Mouse (Mus musculus): Measurements from ENCODE around the gene Zfp445. TPM values are rescaled to one million over a fixed set of nuclear protein-coding genes. Genes with fewer than 3 reads are reported as not detected.
A peak's percentile ranks its signal among the peaks of the same experiment; 100 is the strongest.
"Not testable (repeated sequence)": the region's sequence is repeated elsewhere in the genome, so short reads cannot be mapped to it uniquely, and the experiment has no call there.

Zfp445 gene
- polyA plus RNA-seq, 1 experiment from 2014 or later = 121 TPM

- no peak overlapping the region for H3K4me2 ChIP-seq
- no peaks in the 10 kb centered on the region for H3K27me3 ChIP-seq
- H3K9ac ChIP-seq = no peak overlapping the region
- H3K4me3 ChIP-seq (replicated peaks) = no peak overlapping the region
- peaks cover 16% of the 10 kb centered on the region; the same call in 1 of the 2 replicates for H3K9me3 ChIP-seq
- WGBS = 95% methylated on average over 3 of the region's 3 CpGs
- no peaks in the 10 kb centered on the region for H3K4me1 ChIP-seq
- H3K27ac ChIP-seq = no peak overlapping the region
- peaks cover 94% of the 10 kb centered on the region for H3K36me3 ChIP-seq (replicated peaks)
- ATAC-seq (ENCODE audit: low FRiP score) = no peak
Measured at GRCm38 (mm10) chr9:122856716-122857115, 9.1 kb downstream of the Zfp445 start.

- no peaks in the 10 kb centered on the region for H3K4me1 ChIP-seq
- H3K27me3 ChIP-seq = no peaks in the 10 kb centered on the region
- no peak overlapping the region for H3K4me3 ChIP-seq (replicated peaks)
- peaks cover 94% of the 10 kb centered on the region for H3K36me3 ChIP-seq (replicated peaks)
- no peak overlapping the region for H3K9ac ChIP-seq
- peaks cover 12% of the 10 kb centered on the region; the same call in 1 of the 2 replicates for H3K9me3 ChIP-seq
- H3K4me2 ChIP-seq = no peak overlapping the region
- H3K27ac ChIP-seq = no peak overlapping the region
- WGBS = 93% methylated on average over 4 of the region's 4 CpGs
- no peak for ATAC-seq (ENCODE audit: low FRiP score)
Measured at GRCm38 (mm10) chr9:122855617-122856016, 10.2 kb downstream of the Zfp445 start.

GRCm38 (mm10) chr9:122855141-122855540, 10.7 kb downstream of the Zfp445 start:
- not testable (repeated sequence) for H3K4me1 ChIP-seq; H3K27me3 ChIP-seq; H3K4me3 ChIP-seq (replicated peaks); H3K9me3 ChIP-seq; H3K27ac ChIP-seq; ATAC-seq (ENCODE audit: low FRiP score); H3K9ac ChIP-seq; H3K4me2 ChIP-seq
- H3K36me3 ChIP-seq (replicated peaks) = peaks cover 94% of the 10 kb centered on the region
- 94% methylated on average over 2 of the region's 7 CpGs for WGBS

- H3K36me3 ChIP-seq (replicated peaks) = peaks cover 94% of the 10 kb centered on the region
Measured at GRCm38 (mm10) chr9:122854526-122854925, 11.3 kb downstream of the Zfp445 start.

GRCm38 (mm10) chr9:122847811-122848311, 17.9 kb downstream of the Zfp445 start:
- not testable (repeated sequence) for H3K27me3 ChIP-seq; H3K9ac ChIP-seq; H3K4me3 ChIP-seq (replicated peaks); H3K27ac ChIP-seq; ATAC-seq (ENCODE audit: low FRiP score); H3K4me1 ChIP-seq; H3K9me3 ChIP-seq; H3K4me2 ChIP-seq
- H3K36me3 ChIP-seq (replicated peaks) = peaks cover 45% of the 10 kb centered on the region
- WGBS = 94% methylated on average over 7 of the region's 8 CpGs

More at GRCm38 (mm10) chr9:122854526-122854925, 11.3 kb downstream of the Zfp445 start:
- WGBS = 92% methylated on average over 7 of the region's 7 CpGs
- no peak overlapping the region for H3K27ac ChIP-seq
- no peaks in the 10 kb centered on the region for H3K27me3 ChIP-seq
- peaks cover 2% of the 10 kb centered on the region; the same call in 1 of the 2 replicates for H3K9me3 ChIP-seq
- H3K9ac ChIP-seq = no peak overlapping the region
- H3K4me3 ChIP-seq (replicated peaks) = no peak overlapping the region
- no peaks in the 10 kb centered on the region for H3K4me1 ChIP-seq
- no peak for ATAC-seq (ENCODE audit: low FRiP score)
- no peak overlapping the region for H3K4me2 ChIP-seq

- H3K27me3 ChIP-seq = no peaks in the 10 kb centered on the region
- no peak overlapping the region for H3K9ac ChIP-seq
- no peak overlapping the region for H3K4me2 ChIP-seq
- peaks cover 28% of the 10 kb centered on the region for H3K36me3 ChIP-seq (replicated peaks)
- no peak for ATAC-seq (ENCODE audit: low FRiP score)
- no peaks in the 10 kb centered on the region for H3K4me1 ChIP-seq
- no peak overlapping the region for H3K27ac ChIP-seq
- H3K9me3 ChIP-seq = no peaks in the 10 kb centered on the region
- no peak overlapping the region for H3K4me3 ChIP-seq (replicated peaks)
Measured at GRCm38 (mm10) chr9:122846156-122846555, 19.6 kb downstream of the Zfp445 start.

GRCm38 (mm10) chr9:122845621-122846020, 20.2 kb downstream of the Zfp445 start:
- H3K27ac ChIP-seq = no peak overlapping the region
- H3K4me3 ChIP-seq (replicated peaks) = no peak overlapping the region
- 89% methylated on average over 3 of the region's 3 CpGs for WGBS
- H3K9me3 ChIP-seq = no peaks in the 10 kb centered on the region
- H3K9ac ChIP-seq = no peak overlapping the region
- ATAC-seq (ENCODE audit: low FRiP score) = no peak
- H3K36me3 ChIP-seq (replicated peaks) = peaks cover 23% of the 10 kb centered on the region
- H3K4me2 ChIP-seq = no peak overlapping the region
- no peaks in the 10 kb centered on the region for H3K4me1 ChIP-seq
- H3K27me3 ChIP-seq = no peaks in the 10 kb centered on the region

- Histone ChIP-seq H3K4me2 (no peak within 1 kb of the TSS), H3K27ac (no peak within 1 kb of the TSS), H3K4me3 (replicated peaks) (no peak within 1 kb of the TSS), H3K27me3 (no peaks in the 10 kb centered on the region), H3K4me1 (no peaks in the 10 kb centered on the region), H3K9ac (no peak within 1 kb of the TSS), H3K36me3 (replicated peaks) (peaks cover 6% of the 10 kb centered on the region; the same call in 1 of the 2 replicates), H3K9me3 (no peaks in the 10 kb centered on the region)
- 86% methylated on average over 3 of the region's 3 CpGs for WGBS
- ATAC-seq (ENCODE audit: low FRiP score) = no peak
Measured at GRCm38 (mm10) chr9:122843760-122844159, 22.0 kb downstream of the Zfp445 start, which contains the start of gene Gm35549. Gm35549 (minus strand) TSS chr9:122844035.

GRCm38 (mm10) chr9:122837680-122838079, 28.1 kb downstream of the Zfp445 start:
- 0 out of 2 replicates have a peak overlapping the region, but pooled peaks have one; percentile 6 for H3K4me2 ChIP-seq
- H3K9me3 ChIP-seq = no peaks in the 10 kb centered on the region
- no peak overlapping the region; the same call in 1 of the 2 replicates for H3K9ac ChIP-seq
- H3K4me3 ChIP-seq (replicated peaks) = no peak overlapping the region
- H3K27me3 ChIP-seq = no peaks in the 10 kb centered on the region
- H3K36me3 ChIP-seq (replicated peaks) = 0 out of 2 replicates have a peak, but pooled peaks cover 6% of the 10 kb centered on the region
- H3K4me1 ChIP-seq = peaks cover 17% of the 10 kb centered on the region; the same call in 1 of the 2 replicates
- no peak overlapping the region for H3K27ac ChIP-seq
- 27% methylated on average over 16 of the region's 16 CpGs for WGBS
- ATAC-seq (ENCODE audit: low FRiP score) = no peak

GRCm38 (mm10) chr9:122837216-122837615, 28.6 kb downstream of the Zfp445 start:
- H3K4me3 ChIP-seq (replicated peaks) = no peak overlapping the region
- H3K9me3 ChIP-seq = no peaks in the 10 kb centered on the region
- ATAC-seq (ENCODE audit: low FRiP score) = no peak; the same call in 1 of the 2 replicates
- no peaks in the 10 kb centered on the region for H3K27me3 ChIP-seq
- H3K36me3 ChIP-seq (replicated peaks) = 0 out of 2 replicates have a peak, but pooled peaks cover 6% of the 10 kb centered on the region
- peak overlapping the region; percentile 72 for H3K27ac ChIP-seq
- H3K9ac ChIP-seq = no peak overlapping the region
- H3K4me1 ChIP-seq = peaks cover 17% of the 10 kb centered on the region; the same call in 1 of the 2 replicates
- WGBS = 86% methylated on average over 4 of the region's 4 CpGs
- no peak overlapping the region for H3K4me2 ChIP-seq

- Histone ChIP-seq H3K27ac (peak overlapping the region; percentile 72), H3K4me3 (replicated peaks) (no peak overlapping the region), H3K4me2 (no peak overlapping the region), H3K36me3 (replicated peaks) (0 out of 2 replicates have a peak, but pooled peaks cover 6% of the 10 kb centered on the region), H3K27me3 (no peaks in the 10 kb centered on the region), H3K9ac (no peak overlapping the region), H3K9me3 (no peaks in the 10 kb centered on the region), H3K4me1 (peaks cover 17% of the 10 kb centered on the region; the same call in 1 of the 2 replicates)
- 51% methylated on average over 6 of the region's 6 CpGs for WGBS
- ATAC-seq (ENCODE audit: low FRiP score) = peak; percentile 79; the same call in 1 of the 2 replicates
Measured at GRCm38 (mm10) chr9:122836790-122837189, 29.0 kb downstream of the Zfp445 start.

GRCm38 (mm10) chr9:122836126-122836525, 29.7 kb downstream of the Zfp445 start:
- no peak for ATAC-seq (ENCODE audit: low FRiP score)
- Histone ChIP-seq H3K27ac (peak overlapping the region; percentile 72), H3K4me1 (peaks cover 17% of the 10 kb centered on the region; the same call in 1 of the 2 replicates), H3K4me3 (replicated peaks) (no peak overlapping the region), H3K27me3 (no peaks in the 10 kb centered on the region), H3K9ac (no peak overlapping the region), H3K9me3 (no peaks in the 10 kb centered on the region), H3K4me2 (no peak overlapping the region), H3K36me3 (replicated peaks) (0 out of 2 replicates have a peak, but pooled peaks cover 6% of the 10 kb centered on the region)
- WGBS = 74% methylated on average over 9 of the region's 9 CpGs

GRCm38 (mm10) chr9:122829826-122830380, 35.9 kb downstream of the Zfp445 start:
- Histone ChIP-seq H3K36me3 (replicated peaks) (peaks cover 43% of the 10 kb centered on the region), H3K4me1 (no peaks in the 10 kb centered on the region), H3K9me3 (no peaks in the 10 kb centered on the region), H3K4me2 (no peak overlapping the region), H3K27ac (no peak overlapping the region), H3K9ac (no peak overlapping the region), H3K4me3 (replicated peaks) (no peak overlapping the region), H3K27me3 (no peaks in the 10 kb centered on the region)
- WGBS = 83% methylated on average over 4 of the region's 4 CpGs
- no peak for ATAC-seq (ENCODE audit: low FRiP score)

Measured in forebrain, embryonic 12.5 days (tissue).